Mouse (Mus musculus): ENCODE measurements around the gene Fdxacb1.

The Fdxacb1 gene

GRCm38 (mm10) chr9:50803055-50803671 lies 35.1 kb downstream of the Fdxacb1 start:
- no peak for DNase-seq (ENCODE audit: low read depth, low spot score)

GRCm38 (mm10) chr9:50808471-50808870 lies 40.4 kb downstream of the Fdxacb1 start:
- no peak for DNase-seq (ENCODE audit: low read depth, low spot score)

- no peak for DNase-seq (ENCODE audit: low read depth, low spot score)
Measured at GRCm38 (mm10) chr9:50809146-50809545, 41.1 kb downstream of the Fdxacb1 start.

- DNase-seq (ENCODE audit: low read depth, low spot score), result no peak
Measured at GRCm38 (mm10) chr9:50811187-50811586, 43.2 kb downstream of the Fdxacb1 start.

GRCm38 (mm10) chr9:50811746-50812145 lies 43.7 kb downstream of the Fdxacb1 start:
- DNase-seq (ENCODE audit: low read depth, low spot score), result no peak

GRCm38 (mm10) chr9:50813796-50814195 lies 45.8 kb downstream of the Fdxacb1 start:
- no peak for DNase-seq (ENCODE audit: low read depth, low spot score)

- DNase-seq (ENCODE audit: low read depth, low spot score), result no peak
Measured at GRCm38 (mm10) chr9:50815666-50816065, 47.6 kb downstream of the Fdxacb1 start.

GRCm38 (mm10) chr9:50816512-50816911 lies 48.5 kb downstream of the Fdxacb1 start:
- DNase-seq (ENCODE audit: low read depth, low spot score), result no peak

- DNase-seq (ENCODE audit: low read depth, low spot score), result no peak
Measured at GRCm38 (mm10) chr9:50818050-50818449, 50.0 kb downstream of the Fdxacb1 start.

- DNase-seq (ENCODE audit: low read depth, low spot score), result no peak
Measured at GRCm38 (mm10) chr9:50819716-50820115, 51.7 kb downstream of the Fdxacb1 start.

- no peak for DNase-seq (ENCODE audit: low read depth, low spot score)
Measured at GRCm38 (mm10) chr9:50821651-50822050, 53.6 kb downstream of the Fdxacb1 start.

- DNase-seq (ENCODE audit: low read depth, low spot score), result no peak
Measured at GRCm38 (mm10) chr9:50822216-50822615, 54.2 kb downstream of the Fdxacb1 start.

Measured in brain, embryonic 18.5 days (tissue).